Mouse (Mus musculus) liver, embryonic 16.5 days (tissue): ENCODE measurements around the gene Tspan1. TPM values are rescaled to one million over a fixed set of nuclear protein-coding genes. Genes with fewer than 3 reads are reported as not detected.

Source experiments
- ATAC-seq: fragments of 200-750 bp; cut with Nextera tagmentation; 2 replicates; pipeline ENCODE4 v1.8.0; 2017; ENCODE audit warnings: low read depth, mild to moderate bottlenecking, moderate number of reproducible peaks, moderate library complexity
- H3K27ac ChIP-seq: fragments of 300-500 bp; sonication (generic); 2 replicates; pipeline ENCODE4 v1.5.1; 2014; ENCODE audit warnings: mild to moderate bottlenecking, low read length
- H3K27me3 ChIP-seq: fragments of 300-500 bp; sonication (generic); 2 replicates; pipeline ENCODE4 v1.6.1; 2014; ENCODE audit warnings: low read depth, low read length, mixed read lengths; ENCODE audit not compliant: control insufficient read depth, insufficient read depth
- H3K36me3 ChIP-seq: fragments of 300-500 bp; sonication (generic); 2 replicates; pipeline ENCODE4 v1.6.1; 2014; ENCODE audit warnings: mild to moderate bottlenecking; ENCODE audit not compliant: control insufficient read depth, insufficient read depth
- H3K4me1 ChIP-seq: fragments of 300-500 bp; sonication (generic); 2 replicates; pipeline ENCODE4 v1.6.1; 2014; ENCODE audit warnings: low read depth, low read length, mixed read lengths; ENCODE audit not compliant: control insufficient read depth
- H3K4me2 ChIP-seq: fragments of 300-500 bp; sonication (generic); 2 replicates; pipeline ENCODE4 v1.6.1; 2014; ENCODE audit warnings: low read depth, low read length, mixed read lengths
- H3K4me3 ChIP-seq: fragments of 300-500 bp; sonication (generic); 2 replicates; pipeline ENCODE4 v1.5.1; 2014; ENCODE audit warnings: low read depth, mild to moderate bottlenecking, low read length
- H3K9ac ChIP-seq: fragments of 300-500 bp; sonication (generic); 2 replicates; pipeline ENCODE4 v1.6.1; 2014; ENCODE audit warnings: low read depth, low read length
- H3K9me3 ChIP-seq: fragments of 300-500 bp; sonication (generic); replicated peaks from 2 replicates; pipeline ENCODE4 v1.6.1; 2016; ENCODE audit warnings: low read length; ENCODE audit not compliant: control insufficient read depth
- WGBS: fragments of 180-500 bp; shearing (Covaris S2); extraction: QIAGEN DNeasy Blood & Tissue Kit; methylation state at CpG from one replicate; pipeline ENCODE4 v1.1.7; 2014; ENCODE audit not compliant: insufficient replicate concordance; 5-methylcytosine and 5-hydroxymethylcytosine counted together
- polyA plus RNA-seq: library from polyadenylated mRNA; unstranded; fragments of >200 nt; fragmentation: Nextera tagmentation; extraction: Ambion mirVana; gene quantifications from 2 replicates; pipeline ENCODE4 v1.2.1, GENCODE M21; 2015

Tspan1 gene
- polyA plus RNA-seq, 1 experiment from 2014 or later = 0.27 TPM

GRCm38 (mm10) chr4:116143317-116143811, 24.0 kb downstream of the Tspan1 start:
- Histone ChIP-seq H3K27ac (no peak overlapping the region), H3K27me3 (peaks cover 32% of the 10 kb centered on the region), H3K9me3 (no peaks in the 10 kb centered on the region; the same call in 1 of the 2 replicates), H3K4me3 (no peak overlapping the region), H3K4me1 (peaks cover 3% of the 10 kb centered on the region; the same call in 1 of the 2 replicates), H3K4me2 (peak overlapping the region; percentile 67; the same call in 1 of the 2 replicates), H3K36me3 (no peaks in the 10 kb centered on the region), H3K9ac (no peak overlapping the region)
- WGBS = 14% methylated on average over 7 of the region's 7 CpGs
- no peak for ATAC-seq

- WGBS = 67% methylated on average over 7 of the region's 7 CpGs
- Histone ChIP-seq H3K4me2 (no peak overlapping the region), H3K4me3 (no peak overlapping the region), H3K27ac (no peak overlapping the region), H3K9me3 (no peaks in the 10 kb centered on the region; the same call in 1 of the 2 replicates), H3K27me3 (peaks cover 32% of the 10 kb centered on the region), H3K9ac (no peak overlapping the region), H3K4me1 (peaks cover 3% of the 10 kb centered on the region; the same call in 1 of the 2 replicates), H3K36me3 (no peaks in the 10 kb centered on the region)
- ATAC-seq = no peak
These were observed 25.1 kb downstream of the Tspan1 start for GRCm38 (mm10) chr4:116142269-116142668.

GRCm38 (mm10) chr4:116141736-116142135, 25.7 kb downstream of the Tspan1 start:
- no peak overlapping the region for H3K27ac ChIP-seq
- H3K4me3 ChIP-seq = no peak overlapping the region
- no peak overlapping the region for H3K9ac ChIP-seq
- no peaks in the 10 kb centered on the region for H3K9me3 ChIP-seq
- peaks cover 32% of the 10 kb centered on the region for H3K27me3 ChIP-seq
- H3K4me1 ChIP-seq = peaks cover 3% of the 10 kb centered on the region; the same call in 1 of the 2 replicates
- ATAC-seq = no peak
- H3K4me2 ChIP-seq = no peak overlapping the region
- no peaks in the 10 kb centered on the region for H3K36me3 ChIP-seq
- 52% methylated on average over 1 of the region's 1 CpGs for WGBS

GRCm38 (mm10) chr4:116140801-116141574, 26.4 kb downstream of the Tspan1 start:
- Histone ChIP-seq H3K4me3 (no peak overlapping the region), H3K9me3 (no peaks in the 10 kb centered on the region), H3K4me1 (peaks cover 3% of the 10 kb centered on the region; the same call in 1 of the 2 replicates), H3K36me3 (no peaks in the 10 kb centered on the region), H3K9ac (no peak overlapping the region), H3K27me3 (peaks cover 32% of the 10 kb centered on the region), H3K27ac (no peak overlapping the region), H3K4me2 (no peak overlapping the region)
- no peak for ATAC-seq
- 61% methylated on average over 7 of the region's 7 CpGs for WGBS

GRCm38 (mm10) chr4:116137421-116137996, 29.9 kb downstream of the Tspan1 start:
- H3K9ac ChIP-seq = no peak overlapping the region
- no peaks in the 10 kb centered on the region for H3K9me3 ChIP-seq
- no peaks in the 10 kb centered on the region for H3K36me3 ChIP-seq
- ATAC-seq = no peak
- H3K4me3 ChIP-seq = no peak overlapping the region
- no peak overlapping the region for H3K4me2 ChIP-seq
- no peak overlapping the region for H3K27ac ChIP-seq
- H3K4me1 ChIP-seq = no peaks in the 10 kb centered on the region; the same call in 1 of the 2 replicates
- H3K27me3 ChIP-seq = peaks cover 5% of the 10 kb centered on the region
- WGBS = 53% methylated on average over 13 of the region's 13 CpGs

GRCm38 (mm10) chr4:116134990-116135389, 32.4 kb downstream of the Tspan1 start:
- no peak for ATAC-seq
- Histone ChIP-seq H3K4me3 (no peak overlapping the region), H3K36me3 (no peaks in the 10 kb centered on the region), H3K4me2 (no peak overlapping the region), H3K9ac (no peak overlapping the region), H3K9me3 (no peaks in the 10 kb centered on the region), H3K4me1 (no peaks in the 10 kb centered on the region; the same call in 1 of the 2 replicates), H3K27me3 (no peaks in the 10 kb centered on the region), H3K27ac (no peak overlapping the region)
- WGBS = 32% methylated on average over 2 of the region's 2 CpGs

- H3K4me2 ChIP-seq = no peak overlapping the region
- H3K4me3 ChIP-seq = no peak overlapping the region
- H3K27ac ChIP-seq = no peak overlapping the region
- 42% methylated on average over 4 of the region's 4 CpGs for WGBS
- H3K4me1 ChIP-seq = no peaks in the 10 kb centered on the region; the same call in 1 of the 2 replicates
- no peaks in the 10 kb centered on the region for H3K27me3 ChIP-seq
- no peaks in the 10 kb centered on the region for H3K9me3 ChIP-seq
- ATAC-seq = no peak
- no peak overlapping the region for H3K9ac ChIP-seq
- no peaks in the 10 kb centered on the region for H3K36me3 ChIP-seq
These were observed 34.3 kb downstream of the Tspan1 start for GRCm38 (mm10) chr4:116133126-116133525.

GRCm38 (mm10) chr4:116127956-116128355, 39.4 kb downstream of the Tspan1 start:
- H3K9ac ChIP-seq = no peak overlapping the region
- 78% methylated on average over 6 of the region's 6 CpGs for WGBS
- no peak overlapping the region for H3K4me3 ChIP-seq
- H3K36me3 ChIP-seq = no peaks in the 10 kb centered on the region
- no peaks in the 10 kb centered on the region for H3K27me3 ChIP-seq
- no peak for ATAC-seq
- no peaks in the 10 kb centered on the region for H3K9me3 ChIP-seq
- no peak overlapping the region for H3K4me2 ChIP-seq
- H3K27ac ChIP-seq = no peak overlapping the region
- H3K4me1 ChIP-seq = peaks cover 15% of the 10 kb centered on the region
